Mouse (Mus musculus): ENCODE data around the gene Cdyl2. TPM values are rescaled to one million over a fixed set of nuclear protein-coding genes. Genes with fewer than 3 reads are reported as not detected.
A peak's percentile ranks its signal among the peaks of the same experiment; 100 is the strongest.

Gene Cdyl2
- total RNA-seq, 2 experiments from 2014 or later = 19.2 to 23.3 TPM

- no peak for DNase-seq (ENCODE audit: low spot score in 2 of 2)
Measured at GRCm38 (mm10) chr8:116623591-116623990, 109.2 kb downstream of the Cdyl2 start.

GRCm38 (mm10) chr8:116622326-116622725 lies 110.5 kb downstream of the Cdyl2 start:
- no peak for DNase-seq (ENCODE audit: low spot score in 2 of 2)

- DNase-seq (ENCODE audit: low spot score in 2 of 2) = peak; percentile 73 to 75
Measured at GRCm38 (mm10) chr8:116621158-116621961, 111.4 kb downstream of the Cdyl2 start.

GRCm38 (mm10) chr8:116619686-116620320 lies 113.0 kb downstream of the Cdyl2 start:
- peak; percentile 73 to 85 for DNase-seq (ENCODE audit: low spot score in 2 of 2)

GRCm38 (mm10) chr8:116619221-116619620 lies 113.6 kb downstream of the Cdyl2 start:
- DNase-seq (ENCODE audit: low spot score in 2 of 2) = no peak

- peak; percentile 25 to 27 for DNase-seq (ENCODE audit: low spot score in 2 of 2)
Measured at GRCm38 (mm10) chr8:116618797-116619196, 114.0 kb downstream of the Cdyl2 start.

GRCm38 (mm10) chr8:116617891-116618290 lies 114.9 kb downstream of the Cdyl2 start:
- DNase-seq (ENCODE audit: low spot score in 2 of 2) = no peak

GRCm38 (mm10) chr8:116616369-116616768 lies 116.4 kb downstream of the Cdyl2 start:
- no peak for DNase-seq (ENCODE audit: low spot score in 2 of 2)

- peak in 1 of 2 experiments; percentile 12 for DNase-seq (ENCODE audit: low spot score in 2 of 2)
Measured at GRCm38 (mm10) chr8:116614901-116615300, 117.9 kb downstream of the Cdyl2 start.

GRCm38 (mm10) chr8:116606171-116606570 lies 126.6 kb downstream of the Cdyl2 start:
- DNase-seq (ENCODE audit: low spot score in 2 of 2) = no peak

GRCm38 (mm10) chr8:116602806-116603205 lies 130.0 kb downstream of the Cdyl2 start:
- DNase-seq (ENCODE audit: low spot score in 2 of 2) = no peak

GRCm38 (mm10) chr8:116599728-116600127 lies 133.1 kb downstream of the Cdyl2 start:
- no peak for DNase-seq (ENCODE audit: low spot score in 2 of 2)

GRCm38 (mm10) chr8:116591226-116591625 lies 141.6 kb downstream of the Cdyl2 start:
- DNase-seq (ENCODE audit: low spot score in 2 of 2) = no peak

- no peak for DNase-seq (ENCODE audit: low spot score in 2 of 2)
Measured at GRCm38 (mm10) chr8:116590546-116590945, 142.2 kb downstream of the Cdyl2 start.

GRCm38 (mm10) chr8:116590106-116590505 lies 142.7 kb downstream of the Cdyl2 start:
- DNase-seq (ENCODE audit: low spot score in 2 of 2) = peak; percentile 9 to 12

- DNase-seq (ENCODE audit: low spot score in 2 of 2) = no peak
Measured at GRCm38 (mm10) chr8:116587616-116588468, 144.9 kb downstream of the Cdyl2 start.

GRCm38 (mm10) chr8:116581318-116582019 lies 151.3 kb downstream of the Cdyl2 start:
- DNase-seq (ENCODE audit: low spot score in 2 of 2) = no peak

GRCm38 (mm10) chr8:116576732-116577131 lies 156.1 kb downstream of the Cdyl2 start:
- DNase-seq (ENCODE audit: low spot score in 2 of 2) = no peak

GRCm38 (mm10) chr8:116573085-116573484 lies 159.7 kb downstream of the Cdyl2 start:
- DNase-seq (ENCODE audit: low spot score in 2 of 2) = no peak

- DNase-seq (ENCODE audit: low spot score in 2 of 2) = no peak
Measured at GRCm38 (mm10) chr8:116552778-116553177, 180.0 kb downstream of the Cdyl2 start.

- peak; percentile 64 to 66 for DNase-seq (ENCODE audit: low spot score in 2 of 2)
Measured at GRCm38 (mm10) chr8:116552255-116552654, 180.5 kb downstream of the Cdyl2 start.

Measured in left cerebral cortex, adult 18-20 months (tissue).